Mouse (Mus musculus) midbrain, embryonic 15.5 days (tissue): Measurements from ENCODE around the gene Taok1. TPM values are rescaled to one million over a fixed set of nuclear protein-coding genes. Genes with fewer than 3 reads are reported as not detected.
"Not testable (repeated sequence)": the region's sequence is repeated elsewhere in the genome, so short reads cannot be mapped to it uniquely, and the experiment has no call there.

Source experiments
- ATAC-seq: fragments of 200-750 bp; cut with Nextera tagmentation; replicated peaks from 2 replicates; pipeline ENCODE4 v1.8.0; 2017; ENCODE audit warnings: moderate TSS enrichment
- H3K27ac ChIP-seq: fragments of 300-500 bp; sonication (generic); 2 replicates; pipeline ENCODE4 v1.5.1; 2015; ENCODE audit warnings: mild to moderate bottlenecking, inconsistent platforms
- H3K27me3 ChIP-seq: fragments of 300-500 bp; sonication (generic); replicated peaks from 2 replicates; pipeline ENCODE4 v1.6.1; 2015; ENCODE audit warnings: inconsistent platforms
- H3K36me3 ChIP-seq: fragments of 300-500 bp; sonication (generic); replicated peaks from 2 replicates; pipeline ENCODE4 v1.6.1; 2015; ENCODE audit warnings: inconsistent platforms
- H3K4me1 ChIP-seq: fragments of 300-500 bp; sonication (generic); 2 replicates; pipeline ENCODE4 v1.6.1; 2015; ENCODE audit warnings: inconsistent platforms
- H3K4me2 ChIP-seq: fragments of 300-500 bp; sonication (generic); 2 replicates; pipeline ENCODE4 v1.6.1; 2015; ENCODE audit warnings: inconsistent platforms, mild to moderate bottlenecking, moderate library complexity
- H3K4me3 ChIP-seq: fragments of 300-500 bp; sonication (generic); 2 replicates; pipeline ENCODE4 v1.5.1; 2015; ENCODE audit warnings: mild to moderate bottlenecking, inconsistent platforms
- H3K9ac ChIP-seq: fragments of 300-500 bp; sonication (generic); 2 replicates; pipeline ENCODE4 v1.6.1; 2015; ENCODE audit warnings: mild to moderate bottlenecking, inconsistent platforms
- H3K9me3 ChIP-seq: fragments of 300-500 bp; sonication (generic); 2 replicates; pipeline ENCODE4 v1.6.1; 2016; ENCODE audit warnings: inconsistent platforms
- WGBS: fragments of 180-500 bp; shearing (Covaris S2); methylation state at CpG from one replicate; pipeline ENCODE4 v1.1.7; 2015; ENCODE audit warnings: mixed read lengths; 5-methylcytosine and 5-hydroxymethylcytosine counted together
- polyA plus RNA-seq: library from polyadenylated mRNA; unstranded; fragments of >200 nt; fragmentation: Nextera tagmentation; extraction: Ambion mirVana; gene quantifications from 2 replicates; pipeline ENCODE4 v1.2.1, GENCODE M21; 2015

Taok1 gene
- polyA plus RNA-seq, result 23.1 and 24.2 TPM in 2 replicates

GRCm38 (mm10) chr11:77607538-77608455, at the start of gene Taok1:
Gene Taok1 (minus strand): TSS chr11:77607815.
- no peaks in the 10 kb centered on the region for H3K27me3 ChIP-seq
- peak within 1 kb of the TSS; percentile 99 for H3K4me3 ChIP-seq
- WGBS, result under 1% methylated on average over 64 of the region's 71 CpGs
- no peaks in the 10 kb centered on the region for H3K36me3 ChIP-seq
- ATAC-seq, result peak; percentile 95
- H3K4me1 ChIP-seq, result peaks cover 33% of the 10 kb centered on the region
- peak within 1 kb of the TSS; percentile 100 for H3K9ac ChIP-seq
- peak within 1 kb of the TSS; percentile 81 for H3K4me2 ChIP-seq
- H3K9me3 ChIP-seq, result no peaks in the 10 kb centered on the region
- peak within 1 kb of the TSS; percentile 95 for H3K27ac ChIP-seq

- H3K27me3 ChIP-seq, H3K4me1 ChIP-seq, H3K4me2 ChIP-seq, H3K9me3 ChIP-seq, H3K4me3 ChIP-seq, H3K36me3 ChIP-seq, ATAC-seq, H3K9ac ChIP-seq, H3K27ac ChIP-seq: not testable (repeated sequence)
- 97% methylated on average over 4 of the region's 4 CpGs for WGBS
These were observed 46.0 kb upstream of the Taok1 start for GRCm38 (mm10) chr11:77653406-77654190.

DNA sequence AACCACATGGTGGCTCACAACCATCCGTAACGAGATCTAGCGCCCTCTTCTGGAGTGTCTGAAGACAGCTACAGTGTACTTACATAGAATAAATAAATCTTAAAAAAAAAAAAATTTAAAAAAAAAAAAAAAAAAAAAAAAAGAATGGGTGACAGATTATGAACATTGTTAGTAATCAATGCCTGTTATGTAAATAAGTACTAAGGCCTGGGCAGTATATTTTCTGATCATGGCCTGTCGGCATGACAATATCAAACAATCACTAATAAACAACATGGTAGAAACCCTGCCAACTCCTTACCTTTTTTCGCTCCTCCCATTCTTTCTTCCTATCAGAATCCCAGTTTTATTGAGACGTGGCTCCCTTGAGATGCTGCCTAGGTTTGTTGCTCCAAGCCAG, 44.9 kb upstream of the Taok1 start:
- Histone ChIP-seq H3K27ac (no peak overlapping the region), H3K27me3 (no peaks in the 10 kb centered on the region), H3K4me3 (no peak overlapping the region), H3K9ac (no peak overlapping the region), H3K36me3 (no peaks in the 10 kb centered on the region), H3K9me3 (no peaks in the 10 kb centered on the region), H3K4me2 (no peak overlapping the region), H3K4me1 (no peaks in the 10 kb centered on the region)
- 61% methylated on average over 6 of the region's 6 CpGs for WGBS
- ATAC-seq, result no peak

GRCm38 (mm10) chr11:77648878-77649277, 41.3 kb upstream of the Taok1 start:
- Histone ChIP-seq H3K27me3 (no peaks in the 10 kb centered on the region), H3K4me1 (no peaks in the 10 kb centered on the region), H3K4me3 (no peak overlapping the region), H3K36me3 (no peaks in the 10 kb centered on the region), H3K27ac (no peak overlapping the region), H3K9ac (no peak overlapping the region), H3K4me2 (no peak overlapping the region), H3K9me3 (no peaks in the 10 kb centered on the region)
- ATAC-seq, result no peak
- 81% methylated on average over 7 of the region's 7 CpGs for WGBS

GRCm38 (mm10) chr11:77645481-77645880, 37.9 kb upstream of the Taok1 start:
- 91% methylated on average over 4 of the region's 4 CpGs for WGBS
- no peak for ATAC-seq
- no peak overlapping the region for H3K9ac ChIP-seq

DNA sequence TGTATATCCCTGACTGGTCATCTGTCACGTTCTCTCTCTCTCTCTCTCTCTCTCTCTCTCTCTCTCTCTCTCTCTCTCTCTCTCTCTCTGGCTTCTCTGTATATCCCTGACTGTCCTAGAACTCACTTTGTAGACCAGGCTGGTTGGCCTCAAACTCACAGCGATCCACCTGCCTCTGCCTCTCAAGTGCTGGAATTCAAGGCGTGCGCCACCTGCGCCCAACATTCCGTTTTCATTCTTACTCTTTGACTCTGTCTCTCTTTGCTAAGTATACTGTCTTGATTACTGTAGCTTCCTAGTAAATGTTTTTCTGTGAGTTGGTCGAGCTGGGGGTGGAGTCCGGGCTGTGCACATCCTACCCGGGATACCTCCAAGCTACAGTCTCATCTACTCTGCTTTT, 33.8 kb upstream of the Taok1 start:
- ATAC-seq, result no peak
- H3K27ac ChIP-seq, result no peak overlapping the region
- H3K36me3 ChIP-seq, result no peaks in the 10 kb centered on the region
- no peaks in the 10 kb centered on the region for H3K4me1 ChIP-seq
- no peak overlapping the region for H3K9ac ChIP-seq
- no peaks in the 10 kb centered on the region for H3K9me3 ChIP-seq
- no peaks in the 10 kb centered on the region for H3K27me3 ChIP-seq
- H3K4me3 ChIP-seq, result no peak overlapping the region
- H3K4me2 ChIP-seq, result no peak overlapping the region
- 87% methylated on average over 9 of the region's 9 CpGs for WGBS

More at GRCm38 (mm10) chr11:77645481-77645880, 37.9 kb upstream of the Taok1 start:
- H3K36me3 ChIP-seq, result no peaks in the 10 kb centered on the region
- no peaks in the 10 kb centered on the region for H3K4me1 ChIP-seq
- H3K4me3 ChIP-seq, result no peak overlapping the region
- H3K27me3 ChIP-seq, result no peaks in the 10 kb centered on the region
- H3K4me2 ChIP-seq, result no peak overlapping the region
- H3K27ac ChIP-seq, result no peak overlapping the region
- H3K9me3 ChIP-seq, result no peaks in the 10 kb centered on the region

DNA sequence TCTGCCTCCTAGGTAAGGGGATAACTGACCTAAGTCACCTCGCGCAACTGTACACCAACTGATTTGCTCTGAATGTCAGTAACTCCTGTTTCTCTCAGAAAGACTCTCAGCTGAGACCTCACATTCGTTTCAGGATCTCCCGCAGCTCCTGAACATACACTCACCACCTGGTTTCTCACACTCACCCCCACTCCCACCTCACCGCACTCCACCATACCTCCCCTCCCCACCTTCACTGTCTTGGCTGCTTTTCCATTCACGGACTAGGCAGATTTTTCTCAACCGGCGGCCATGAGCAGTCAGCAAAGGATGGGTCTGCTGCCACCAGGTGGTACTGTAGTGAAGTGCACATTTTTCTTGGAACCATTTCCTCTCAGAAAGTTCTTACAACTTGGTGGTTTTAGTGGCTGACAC, 22.6 kb upstream of the Taok1 start:
- ATAC-seq, result no peak
- Histone ChIP-seq H3K9ac (peak overlapping the region; percentile 25; the same call in 1 of the 2 replicates), H3K4me3 (peak overlapping the region; percentile 29), H3K36me3 (no peaks in the 10 kb centered on the region), H3K4me2 (peak overlapping the region; percentile 57), H3K4me1 (peaks cover 20% of the 10 kb centered on the region), H3K27ac (0 out of 2 replicates have a peak overlapping the region, but pooled peaks have one; percentile 54), H3K27me3 (no peaks in the 10 kb centered on the region), H3K9me3 (no peaks in the 10 kb centered on the region)
- WGBS, result 12% methylated on average over 8 of the region's 8 CpGs

DNA sequence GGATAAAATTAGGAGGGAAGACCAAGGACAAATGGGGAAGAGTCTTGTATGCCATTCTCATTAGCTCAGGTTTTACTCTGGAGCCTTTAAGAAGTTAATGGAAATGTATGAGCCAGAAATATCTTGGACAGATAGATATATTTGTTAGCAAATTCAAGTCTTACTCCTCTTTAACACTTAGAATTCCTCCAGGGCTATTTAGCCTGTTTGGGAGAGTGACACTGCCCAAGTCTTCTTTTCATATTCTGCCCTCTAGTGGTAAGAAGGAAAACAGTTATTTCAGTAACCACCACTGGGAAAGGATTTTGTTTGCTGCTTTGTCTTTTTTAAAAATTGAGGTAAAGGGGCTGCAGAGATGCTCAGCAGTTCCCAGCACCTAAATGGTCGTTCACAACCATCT, 21.9 kb upstream of the Taok1 start:
- Histone ChIP-seq H3K9me3 (no peaks in the 10 kb centered on the region), H3K36me3 (no peaks in the 10 kb centered on the region), H3K4me1 (peaks cover 28% of the 10 kb centered on the region), H3K27me3 (no peaks in the 10 kb centered on the region), H3K4me3 (no peak overlapping the region), H3K27ac (no peak overlapping the region), H3K9ac (no peak overlapping the region), H3K4me2 (no peak overlapping the region)
- ATAC-seq, result no peak
- WGBS, result 0% methylated on average over 1 of the region's 1 CpGs

- Histone ChIP-seq H3K4me1 (peaks cover 37% of the 10 kb centered on the region), H3K36me3 (no peaks in the 10 kb centered on the region), H3K4me2 (no peak overlapping the region), H3K27ac (no peak overlapping the region), H3K27me3 (no peaks in the 10 kb centered on the region), H3K9ac (no peak overlapping the region), H3K4me3 (no peak overlapping the region), H3K9me3 (no peaks in the 10 kb centered on the region)
- 61% methylated on average over 5 of the region's 5 CpGs for WGBS
- no peak for ATAC-seq
These were observed 19.3 kb upstream of the Taok1 start for GRCm38 (mm10) chr11:77626596-77627535.

DNA sequence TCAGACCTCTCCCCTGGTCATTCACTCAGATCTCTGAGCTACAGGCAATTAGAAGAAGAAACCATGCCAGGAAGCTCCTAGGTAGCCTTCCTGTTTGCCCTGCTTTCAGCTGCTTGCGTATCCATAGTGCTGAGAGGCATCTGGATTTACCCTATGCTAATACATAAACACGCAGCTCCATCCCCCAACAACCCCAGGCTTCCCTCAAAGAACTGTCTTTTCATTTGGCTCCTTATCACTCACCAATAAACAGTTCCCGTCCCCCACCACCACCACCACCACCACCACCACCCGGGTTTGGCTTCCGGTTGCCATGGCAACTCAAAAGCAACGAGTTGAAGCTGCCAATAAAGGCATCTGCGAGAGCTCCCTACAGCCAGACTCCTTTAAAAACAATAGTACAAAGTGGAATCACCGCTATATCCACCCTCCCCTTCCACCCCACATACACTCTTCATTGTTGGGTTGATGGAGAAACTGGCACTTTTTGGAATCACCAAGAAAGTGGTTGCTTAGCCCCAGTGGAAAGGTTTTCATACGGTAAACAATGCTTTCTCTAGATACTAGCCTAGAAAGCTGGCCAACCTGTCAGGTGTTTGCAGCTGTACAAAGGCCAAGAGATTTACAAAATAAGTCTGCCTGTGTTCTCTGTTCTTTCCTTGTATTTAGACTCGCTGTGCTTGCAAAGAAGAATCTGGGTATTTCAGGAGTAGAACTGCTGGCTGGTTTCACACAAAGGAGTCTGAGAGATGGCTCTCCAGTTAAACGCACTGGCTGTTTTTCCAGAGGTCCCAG, 17.6 kb upstream of the Taok1 start:
- ATAC-seq, result peak; percentile 70

DNA sequence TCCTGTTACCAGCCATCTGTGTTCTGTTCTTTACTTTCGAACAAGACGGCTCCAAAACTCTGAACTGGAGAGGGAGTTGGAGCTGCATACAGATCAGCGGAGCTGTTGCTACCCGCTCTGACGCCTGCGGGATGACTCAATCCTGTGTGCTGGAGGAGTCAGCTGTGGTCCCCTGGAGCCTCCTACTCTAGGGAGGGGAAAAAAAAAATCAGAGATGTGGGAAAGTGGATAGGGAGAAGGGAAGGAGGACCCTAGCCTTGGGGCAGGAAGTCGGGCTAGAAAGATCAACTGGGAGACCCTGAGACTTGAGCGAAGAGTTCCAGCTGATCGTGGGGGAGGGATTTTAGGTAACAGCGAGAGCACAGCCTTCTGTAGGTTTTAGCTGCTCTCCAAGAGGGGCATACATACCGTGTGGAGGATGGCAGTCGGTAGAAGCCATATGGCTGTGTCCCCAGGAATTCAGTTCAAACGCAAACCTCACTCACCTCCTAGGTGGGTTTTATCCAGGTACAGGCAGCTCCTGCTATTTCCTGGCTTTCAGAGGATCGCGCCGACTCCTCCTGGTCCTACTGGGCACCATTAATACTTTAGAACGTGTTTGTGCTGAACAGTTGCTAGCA, 16.9 kb upstream of the Taok1 start:
- H3K9me3 ChIP-seq, result no peaks in the 10 kb centered on the region
- peaks cover 31% of the 10 kb centered on the region for H3K4me1 ChIP-seq
- under 1% methylated on average over 17 of the region's 17 CpGs for WGBS
- H3K27me3 ChIP-seq, result no peaks in the 10 kb centered on the region
- peak overlapping the region; percentile 41 for H3K9ac ChIP-seq
- peak overlapping the region; percentile 83 for H3K27ac ChIP-seq
- H3K4me2 ChIP-seq, result peak overlapping the region; percentile 77
- H3K36me3 ChIP-seq, result no peaks in the 10 kb centered on the region
- peak overlapping the region; percentile 41 for H3K4me3 ChIP-seq
- peak; percentile 75 for ATAC-seq

More for the DNA sequence above, 17.6 kb upstream of the Taok1 start:
- Histone ChIP-seq H3K9me3 (no peaks in the 10 kb centered on the region), H3K4me1 (peaks cover 36% of the 10 kb centered on the region), H3K27me3 (no peaks in the 10 kb centered on the region), H3K4me2 (peak overlapping the region; percentile 77), H3K27ac (peak overlapping the region; percentile 83), H3K9ac (peak overlapping the region; percentile 41), H3K4me3 (peak overlapping the region; percentile 41), H3K36me3 (no peaks in the 10 kb centered on the region)
- 3% methylated on average over 11 of the region's 11 CpGs for WGBS
